Mouse (Mus musculus) embryonic facial prominence, embryonic 11.5 days (tissue): ENCODE data around the gene Spata5. TPM values are rescaled to one million over a fixed set of nuclear protein-coding genes. Genes with fewer than 3 reads are reported as not detected.
A peak's percentile ranks its signal among the peaks of the same experiment; 100 is the strongest.

Experiments
- ATAC-seq: fragments of 200-750 bp; cut with Nextera tagmentation; replicated peaks from 2 replicates; pipeline ENCODE4 v1.8.0; 2017; ENCODE audit warnings: low read depth; ENCODE audit not compliant: insufficient number of reproducible peaks, low FRiP score, low TSS enrichment
- DNase-seq: peaks from one replicate; pipeline ENCODE4 v3.0.0-alpha.2; 2015; ENCODE audit warnings: low spot score
- H3K27ac ChIP-seq: fragments of 300-500 bp; sonication (generic); replicated peaks from 2 replicates; pipeline ENCODE4 v1.5.1; 2014; ENCODE audit warnings: mild to moderate bottlenecking, low read depth, low read length, control low read depth
- H3K27me3 ChIP-seq: fragments of 300-500 bp; sonication (generic); 2 replicates; pipeline ENCODE4 v1.6.1; 2014; ENCODE audit warnings: mild to moderate bottlenecking, low read length, moderate library complexity, mixed read lengths; ENCODE audit not compliant: control insufficient read depth, insufficient read depth
- H3K36me3 ChIP-seq: fragments of 300-500 bp; sonication (generic); replicated peaks from 2 replicates; pipeline ENCODE4 v1.6.1; 2014; ENCODE audit warnings: low read depth, mild to moderate bottlenecking, low read length, moderate library complexity, mixed read lengths; ENCODE audit not compliant: control insufficient read depth, insufficient read depth
- H3K4me1 ChIP-seq: fragments of 300-500 bp; sonication (generic); 2 replicates; pipeline ENCODE4 v1.6.1; 2014; ENCODE audit warnings: low read length, mixed read lengths; ENCODE audit not compliant: control insufficient read depth, insufficient read depth
- H3K4me2 ChIP-seq: fragments of 300-500 bp; sonication (generic); 2 replicates; pipeline ENCODE4 v1.6.1; 2014; ENCODE audit warnings: low read depth, mild to moderate bottlenecking, control low read depth, low read length, moderate library complexity
- H3K4me3 ChIP-seq: fragments of 300-500 bp; sonication (generic); 2 replicates; pipeline ENCODE4 v1.5.1; 2014; ENCODE audit warnings: low read depth, low read length, control low read depth
- H3K9ac ChIP-seq: fragments of 300-500 bp; sonication (generic); replicated peaks from 2 replicates; pipeline ENCODE4 v1.6.1; 2014; ENCODE audit warnings: mild to moderate bottlenecking, control low read depth, low read length
- H3K9me3 ChIP-seq: fragments of 300-500 bp; sonication (generic); replicated peaks from 2 replicates; pipeline ENCODE4 v1.6.1; 2016; ENCODE audit warnings: mild to moderate bottlenecking, low read length, inconsistent platforms, mixed read lengths; ENCODE audit not compliant: control insufficient read depth
- WGBS: fragments of 180-500 bp; shearing (Covaris S2); extraction: QIAGEN DNeasy Blood & Tissue Kit; methylation state at CpG from one replicate; pipeline ENCODE4 v1.1.7; 2014; 5-methylcytosine and 5-hydroxymethylcytosine counted together
- polyA plus RNA-seq: library from polyadenylated mRNA; unstranded; fragments of >200 nt; fragmentation: Nextera tagmentation; extraction: Ambion mirVana; gene quantifications from 2 replicates; pipeline ENCODE4 v1.2.1, GENCODE M21; 2014

Spata5 gene
- polyA plus RNA-seq, 1 experiment from 2014 or later = 57.6 TPM

- peak; percentile 59 for DNase-seq
- 52% methylated on average over 6 of the region's 6 CpGs for WGBS
- Histone ChIP-seq H3K27me3 (no peaks in the 10 kb centered on the region), H3K4me2 (no peak overlapping the region), H3K27ac (no peak overlapping the region), H3K4me1 (no peaks in the 10 kb centered on the region), H3K4me3 (no peak overlapping the region), H3K9ac (no peak overlapping the region), H3K9me3 (no peaks in the 10 kb centered on the region), H3K36me3 (no peaks in the 10 kb centered on the region)
- no peak for ATAC-seq
These were observed 36.5 kb upstream of the Spata5 start for GRCm38 (mm10) chr3:37383096-37383765.

- WGBS = 90% methylated on average over 6 of the region's 6 CpGs
- no peak overlapping the region for H3K27ac ChIP-seq
- no peaks in the 10 kb centered on the region for H3K36me3 ChIP-seq
- no peak overlapping the region for H3K4me2 ChIP-seq
- no peak overlapping the region for H3K9ac ChIP-seq
- DNase-seq (no peak), ATAC-seq (no peak)
- no peaks in the 10 kb centered on the region for H3K27me3 ChIP-seq
- H3K9me3 ChIP-seq = no peaks in the 10 kb centered on the region
- H3K4me3 ChIP-seq = no peak overlapping the region
- H3K4me1 ChIP-seq = no peaks in the 10 kb centered on the region
These were observed 32.4 kb upstream of the Spata5 start for GRCm38 (mm10) chr3:37387310-37387709.

GRCm38 (mm10) chr3:37396930-37397608 is 22.6 kb upstream of the Spata5 start:
- H3K4me3 ChIP-seq = no peak overlapping the region
- H3K4me2 ChIP-seq = no peak overlapping the region
- H3K9ac ChIP-seq = no peak overlapping the region
- H3K27ac ChIP-seq = no peak overlapping the region
- no peaks in the 10 kb centered on the region for H3K9me3 ChIP-seq
- ATAC-seq = no peak
- WGBS = 88% methylated on average over 5 of the region's 5 CpGs
- H3K4me1 ChIP-seq = no peaks in the 10 kb centered on the region
- no peak for DNase-seq
- H3K36me3 ChIP-seq = no peaks in the 10 kb centered on the region
- no peaks in the 10 kb centered on the region for H3K27me3 ChIP-seq

GRCm38 (mm10) chr3:37397646-37398045 is 22.1 kb upstream of the Spata5 start:
- ATAC-seq (no peak), DNase-seq (no peak)
- H3K9ac ChIP-seq = no peak overlapping the region
- no peaks in the 10 kb centered on the region for H3K9me3 ChIP-seq
- no peak overlapping the region for H3K27ac ChIP-seq
- WGBS = 75% methylated on average over 3 of the region's 3 CpGs
- no peak overlapping the region for H3K4me2 ChIP-seq
- no peaks in the 10 kb centered on the region for H3K36me3 ChIP-seq
- no peaks in the 10 kb centered on the region for H3K4me1 ChIP-seq
- no peaks in the 10 kb centered on the region for H3K27me3 ChIP-seq
- H3K4me3 ChIP-seq = no peak overlapping the region

GRCm38 (mm10) chr3:37398661-37399395 is 20.9 kb upstream of the Spata5 start:
- no peak for DNase-seq
- no peaks in the 10 kb centered on the region for H3K4me1 ChIP-seq
- no peak for ATAC-seq
- no peak overlapping the region for H3K9ac ChIP-seq
- no peaks in the 10 kb centered on the region for H3K9me3 ChIP-seq
- H3K36me3 ChIP-seq = no peaks in the 10 kb centered on the region
- 88% methylated on average over 7 of the region's 7 CpGs for WGBS
- no peak overlapping the region for H3K4me2 ChIP-seq
- no peaks in the 10 kb centered on the region for H3K27me3 ChIP-seq
- no peak overlapping the region for H3K4me3 ChIP-seq
- no peak overlapping the region for H3K27ac ChIP-seq

GRCm38 (mm10) chr3:37401729-37402610 is 17.7 kb upstream of the Spata5 start:
- Histone ChIP-seq H3K9me3 (no peaks in the 10 kb centered on the region), H3K27ac (peak overlapping the region; percentile 21; the same call in 1 of the 2 replicates), H3K4me2 (no peak overlapping the region), H3K4me3 (no peak overlapping the region), H3K36me3 (no peaks in the 10 kb centered on the region), H3K27me3 (no peaks in the 10 kb centered on the region), H3K4me1 (no peaks in the 10 kb centered on the region), H3K9ac (no peak overlapping the region)
- DNase-seq (peak; percentile 63), ATAC-seq (no peak)
- 51% methylated on average over 11 of the region's 11 CpGs for WGBS

- no peak overlapping the region for H3K27ac ChIP-seq
- DNase-seq (no peak), ATAC-seq (no peak)
- H3K9ac ChIP-seq = no peak overlapping the region
- no peak overlapping the region for H3K4me2 ChIP-seq
- H3K36me3 ChIP-seq = no peaks in the 10 kb centered on the region
- H3K9me3 ChIP-seq = no peaks in the 10 kb centered on the region
- no peaks in the 10 kb centered on the region for H3K27me3 ChIP-seq
- no peaks in the 10 kb centered on the region for H3K4me1 ChIP-seq
- H3K4me3 ChIP-seq = no peak overlapping the region
These were observed 12.1 kb upstream of the Spata5 start for GRCm38 (mm10) chr3:37407598-37407997.
